Mouse (Mus musculus): ENCODE data around the gene Cyp17a1. TPM values are rescaled to one million over a fixed set of nuclear protein-coding genes. Genes with fewer than 3 reads are reported as not detected.
A peak's percentile ranks its signal among the peaks of the same experiment; 100 is the strongest.

Gene Cyp17a1
- polyA plus RNA-seq, 1 experiment from 2014 or later: 7.1 TPM

DNA sequence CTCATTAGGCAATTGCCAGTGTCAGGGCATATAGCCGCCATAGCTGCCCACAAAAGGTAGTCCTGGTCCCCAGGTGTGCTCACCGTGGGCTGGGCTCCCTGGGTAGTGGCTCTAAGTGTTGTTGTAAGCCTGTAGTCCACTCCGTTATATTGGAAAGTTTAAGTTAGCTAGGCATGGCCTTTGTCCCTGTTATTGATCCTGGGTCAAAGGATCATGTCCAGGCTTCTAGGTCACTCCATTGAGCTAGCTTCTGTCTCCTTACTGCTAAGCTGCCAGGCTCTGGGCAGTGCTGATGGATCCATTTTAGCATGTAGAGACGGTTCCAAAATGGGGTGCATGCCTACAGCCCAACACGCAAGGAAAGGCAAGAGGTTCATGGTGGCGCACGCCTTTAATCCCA, 14.6 kb downstream of the Cyp17a1 start:
- Histone ChIP-seq H3K9ac (replicated peaks; ENCODE audit: low read length) (no peak overlapping the region), H3K4me3 (ENCODE audit: low read length) (no peak overlapping the region), H3K9me3 (ENCODE audit: low read length) (0 out of 2 replicates have a peak, but pooled peaks cover 2% of the 10 kb centered on the region), H3K36me3 (ENCODE audit: insufficient read depth, low read length) (peaks cover 40% of the 10 kb centered on the region), H3K27me3 (ENCODE audit: insufficient read depth, low read length) (no peaks in the 10 kb centered on the region), H3K27ac (ENCODE audit: low read length) (no peak overlapping the region), H3K4me1 (ENCODE audit: insufficient read depth, low read length) (0 out of 2 replicates have a peak, but pooled peaks cover 4% of the 10 kb centered on the region), H3K4me2 (replicated peaks; ENCODE audit: low read depth, low read length) (no peak overlapping the region)
- no peak for ATAC-seq (ENCODE audit: low FRiP score, low TSS enrichment)
- 96% methylated on average over 7 of the region's 7 CpGs for whole genome bisulfite sequencing

- 96% methylated on average over 3 of the region's 3 CpGs for WGBS
- H3K4me3 ChIP-seq (ENCODE audit: low read length): no peak overlapping the region
Observed at GRCm38 (mm10) chr19:46657339-46658020, 15.5 kb downstream of the Cyp17a1 start.

GRCm38 (mm10) chr19:46656151-46656840, 16.7 kb downstream of the Cyp17a1 start:
- Histone ChIP-seq H3K9me3 (ENCODE audit: low read length) (0 out of 2 replicates have a peak, but pooled peaks cover 2% of the 10 kb centered on the region), H3K27ac (ENCODE audit: low read length) (no peak overlapping the region), H3K27me3 (ENCODE audit: insufficient read depth, low read length) (no peaks in the 10 kb centered on the region), H3K4me3 (ENCODE audit: low read length) (no peak overlapping the region), H3K9ac (replicated peaks; ENCODE audit: low read length) (no peak overlapping the region), H3K4me2 (replicated peaks; ENCODE audit: low read depth, low read length) (no peak overlapping the region), H3K4me1 (ENCODE audit: insufficient read depth, low read length) (0 out of 2 replicates have a peak, but pooled peaks cover under 1% of the 10 kb centered on the region), H3K36me3 (ENCODE audit: insufficient read depth, low read length) (peaks cover 53% of the 10 kb centered on the region)
- WGBS: 91% methylated on average over 21 of the region's 21 CpGs
- no peak for ATAC-seq (ENCODE audit: low FRiP score, low TSS enrichment)

More at GRCm38 (mm10) chr19:46657339-46658020, 15.5 kb downstream of the Cyp17a1 start:
- H3K27me3 ChIP-seq (ENCODE audit: insufficient read depth, low read length): no peaks in the 10 kb centered on the region
- ATAC-seq (ENCODE audit: low FRiP score, low TSS enrichment): no peak
- no peak overlapping the region for H3K27ac ChIP-seq (ENCODE audit: low read length)
- no peak overlapping the region for H3K4me2 ChIP-seq (replicated peaks; ENCODE audit: low read depth, low read length)
- 0 out of 2 replicates have a peak, but pooled peaks cover 2% of the 10 kb centered on the region for H3K9me3 ChIP-seq (ENCODE audit: low read length)
- H3K4me1 ChIP-seq (ENCODE audit: insufficient read depth, low read length): 0 out of 2 replicates have a peak, but pooled peaks cover 4% of the 10 kb centered on the region
- H3K36me3 ChIP-seq (ENCODE audit: insufficient read depth, low read length): peaks cover 46% of the 10 kb centered on the region
- no peak overlapping the region for H3K9ac ChIP-seq (replicated peaks; ENCODE audit: low read length)

- no peak overlapping the region for H3K4me2 ChIP-seq (replicated peaks; ENCODE audit: low read depth, low read length)
- H3K27ac ChIP-seq (ENCODE audit: low read length): no peak overlapping the region
- no peak overlapping the region for H3K4me3 ChIP-seq (ENCODE audit: low read length)
- no peak overlapping the region for H3K9ac ChIP-seq (replicated peaks; ENCODE audit: low read length)
- WGBS: 96% methylated on average over 10 of the region's 10 CpGs
- H3K27me3 ChIP-seq (ENCODE audit: insufficient read depth, low read length): no peaks in the 10 kb centered on the region
- H3K9me3 ChIP-seq (ENCODE audit: low read length): 0 out of 2 replicates have a peak, but pooled peaks cover 2% of the 10 kb centered on the region
- ATAC-seq (ENCODE audit: low FRiP score, low TSS enrichment): no peak
- no peaks in the 10 kb centered on the region for H3K4me1 ChIP-seq (ENCODE audit: insufficient read depth, low read length)
- H3K36me3 ChIP-seq (ENCODE audit: insufficient read depth, low read length): peaks cover 53% of the 10 kb centered on the region
Observed at GRCm38 (mm10) chr19:46655626-46656025, 17.3 kb downstream of the Cyp17a1 start.

DNA sequence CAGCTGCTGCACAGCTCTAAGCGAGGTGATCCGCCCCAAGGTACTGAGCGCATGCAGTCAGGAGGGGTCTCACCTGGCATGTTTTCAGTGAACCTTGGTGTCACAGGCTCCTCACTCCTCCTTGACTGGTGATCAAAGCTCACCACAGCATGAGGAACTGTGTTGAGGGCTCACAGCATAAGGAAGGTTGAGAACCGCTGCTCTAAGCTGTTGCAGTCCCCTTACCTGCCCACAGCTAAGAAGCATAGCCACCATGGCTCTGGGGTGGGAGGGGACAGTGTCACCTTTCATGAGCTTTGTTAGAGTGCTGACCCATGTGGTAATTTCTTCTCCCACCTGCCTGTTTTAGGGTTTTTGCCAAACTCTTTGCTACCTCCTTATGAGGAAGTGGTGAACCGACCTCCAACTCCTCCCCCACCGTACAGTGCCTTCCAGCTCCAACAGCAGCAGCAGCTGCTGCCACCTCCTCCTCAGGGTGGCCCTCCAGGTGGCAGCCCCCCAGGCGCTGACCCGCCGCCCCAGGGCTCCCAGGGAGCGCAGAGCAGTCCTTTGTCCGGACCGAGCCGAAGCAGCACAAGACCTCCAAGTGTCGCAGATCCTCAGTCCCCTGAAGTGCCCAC, 19.2 kb downstream of the Cyp17a1 start:
- Histone ChIP-seq H3K27me3 (ENCODE audit: insufficient read depth, low read length) (no peaks in the 10 kb centered on the region), H3K9me3 (ENCODE audit: low read length) (0 out of 2 replicates have a peak, but pooled peaks cover 2% of the 10 kb centered on the region), H3K9ac (replicated peaks; ENCODE audit: low read length) (no peak overlapping the region), H3K4me3 (ENCODE audit: low read length) (no peak overlapping the region), H3K4me1 (ENCODE audit: insufficient read depth, low read length) (no peaks in the 10 kb centered on the region), H3K27ac (ENCODE audit: low read length) (no peak overlapping the region), H3K36me3 (ENCODE audit: insufficient read depth, low read length) (peaks cover 53% of the 10 kb centered on the region), H3K4me2 (replicated peaks; ENCODE audit: low read depth, low read length) (no peak overlapping the region)
- 89% methylated on average over 14 of the region's 14 CpGs for WGBS
- no peak for ATAC-seq (ENCODE audit: low FRiP score, low TSS enrichment)

- H3K4me1 ChIP-seq (ENCODE audit: insufficient read depth, low read length): no peaks in the 10 kb centered on the region
- no peak overlapping the region for H3K9ac ChIP-seq (replicated peaks; ENCODE audit: low read length)
- H3K36me3 ChIP-seq (ENCODE audit: insufficient read depth, low read length): peaks cover 53% of the 10 kb centered on the region
- no peaks in the 10 kb centered on the region for H3K27me3 ChIP-seq (ENCODE audit: insufficient read depth, low read length)
- H3K4me2 ChIP-seq (replicated peaks; ENCODE audit: low read depth, low read length): no peak overlapping the region
- WGBS: 87% methylated on average over 5 of the region's 5 CpGs
- no peak overlapping the region for H3K4me3 ChIP-seq (ENCODE audit: low read length)
- no peak for ATAC-seq (ENCODE audit: low FRiP score, low TSS enrichment)
- H3K9me3 ChIP-seq (ENCODE audit: low read length): 0 out of 2 replicates have a peak, but pooled peaks cover 2% of the 10 kb centered on the region
- H3K27ac ChIP-seq (ENCODE audit: low read length): no peak overlapping the region
Observed at GRCm38 (mm10) chr19:46653188-46653587, 19.8 kb downstream of the Cyp17a1 start.

DNA sequence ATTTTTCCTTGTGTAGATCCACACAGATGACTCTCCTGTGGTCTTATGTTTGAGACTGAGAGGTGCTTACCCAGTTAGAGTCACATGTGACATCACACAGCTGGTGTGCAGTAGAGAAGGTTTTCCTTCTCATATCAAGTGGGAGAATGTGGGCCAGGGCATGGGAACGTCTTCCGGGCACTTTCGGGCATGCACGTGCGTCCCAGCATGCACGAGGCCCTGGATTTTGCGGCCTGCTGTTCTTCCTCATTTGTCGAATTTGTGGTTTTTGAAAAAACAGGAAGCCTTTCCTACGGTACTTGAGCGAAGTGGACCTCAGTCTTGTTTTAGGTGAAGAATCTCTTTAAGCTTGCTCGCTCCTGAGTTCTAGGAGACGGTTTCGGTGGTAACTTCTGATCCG, 24.4 kb downstream of the Cyp17a1 start:
- no peaks in the 10 kb centered on the region for H3K27me3 ChIP-seq (ENCODE audit: insufficient read depth, low read length)
- H3K27ac ChIP-seq (ENCODE audit: low read length): no peak overlapping the region

DNA sequence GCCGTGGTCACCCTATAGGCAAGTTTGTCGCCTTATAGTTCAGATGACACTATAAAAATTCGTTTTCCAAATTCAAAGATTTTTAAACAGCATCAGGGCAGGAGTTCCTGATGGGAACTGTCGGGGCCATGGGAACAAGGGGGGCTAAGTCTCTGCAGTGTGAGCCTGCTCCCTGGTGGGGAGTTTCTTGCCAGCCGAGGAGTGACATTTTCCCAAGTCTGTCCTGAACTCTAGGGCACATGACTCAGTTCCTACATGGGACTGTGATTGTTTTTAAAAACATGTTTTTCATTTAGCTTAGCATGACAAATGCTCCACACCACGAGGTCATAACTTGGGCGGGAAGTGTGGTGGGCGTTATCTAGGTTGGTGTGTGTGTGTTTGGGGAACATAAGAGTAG, 25.1 kb downstream of the Cyp17a1 start:
- Histone ChIP-seq H3K4me3 (ENCODE audit: low read length) (no peak overlapping the region), H3K9me3 (ENCODE audit: low read length) (no peaks in the 10 kb centered on the region), H3K27ac (ENCODE audit: low read length) (no peak overlapping the region), H3K4me2 (replicated peaks; ENCODE audit: low read depth, low read length) (no peak overlapping the region), H3K27me3 (ENCODE audit: insufficient read depth, low read length) (no peaks in the 10 kb centered on the region), H3K36me3 (ENCODE audit: insufficient read depth, low read length) (peaks cover 11% of the 10 kb centered on the region; the same call in 1 of the 2 replicates), H3K4me1 (ENCODE audit: insufficient read depth, low read length) (peaks cover 47% of the 10 kb centered on the region), H3K9ac (replicated peaks; ENCODE audit: low read length) (no peak overlapping the region)
- ATAC-seq (ENCODE audit: low FRiP score, low TSS enrichment): no peak
- 79% methylated on average over 8 of the region's 8 CpGs for WGBS

More for the DNA sequence above, 24.4 kb downstream of the Cyp17a1 start:
- no peak for ATAC-seq (ENCODE audit: low FRiP score, low TSS enrichment)
- Histone ChIP-seq H3K4me3 (ENCODE audit: low read length) (no peak overlapping the region), H3K9me3 (ENCODE audit: low read length) (no peaks in the 10 kb centered on the region), H3K36me3 (ENCODE audit: insufficient read depth, low read length) (peaks cover 18% of the 10 kb centered on the region), H3K9ac (replicated peaks; ENCODE audit: low read length) (no peak overlapping the region), H3K4me2 (replicated peaks; ENCODE audit: low read depth, low read length) (no peak overlapping the region), H3K4me1 (ENCODE audit: insufficient read depth, low read length) (peaks cover 40% of the 10 kb centered on the region)
- WGBS: 93% methylated on average over 14 of the region's 14 CpGs

GRCm38 (mm10) chr19:46647254-46647653, 25.7 kb downstream of the Cyp17a1 start:
- 41% methylated on average over 3 of the region's 3 CpGs for WGBS
- H3K4me2 ChIP-seq (replicated peaks; ENCODE audit: low read depth, low read length): no peak overlapping the region
- no peak overlapping the region for H3K27ac ChIP-seq (ENCODE audit: low read length)
- 0 out of 2 replicates have a peak overlapping the region, but pooled peaks have one; percentile 17 for H3K9ac ChIP-seq (replicated peaks; ENCODE audit: low read length)
- ATAC-seq (ENCODE audit: low FRiP score, low TSS enrichment): no peak
- no peaks in the 10 kb centered on the region for H3K27me3 ChIP-seq (ENCODE audit: insufficient read depth, low read length)
- H3K4me3 ChIP-seq (ENCODE audit: low read length): no peak overlapping the region
- no peaks in the 10 kb centered on the region for H3K9me3 ChIP-seq (ENCODE audit: low read length)
- H3K36me3 ChIP-seq (ENCODE audit: insufficient read depth, low read length): peaks cover 8% of the 10 kb centered on the region; the same call in 1 of the 2 replicates
- peaks cover 53% of the 10 kb centered on the region for H3K4me1 ChIP-seq (ENCODE audit: insufficient read depth, low read length)
